ENCODE assay signal across 24 mouse cellular contexts in genomic region chr14:120758200-120758830, GRCm38 (mm10).
A peak's percentile ranks its signal among the peaks of the same experiment; 100 is the strongest.
DNase-seq lines count a peak whose midpoint lies in the region; ATAC-seq and TF ChIP-seq lines count a peak whose summit lies in the region.
"Had no signal": no experiment of that assay in that cellular context is flagged by ENCODE, and none has a peak within 500 bp of the region (broad histone marks: within the 10 kb centered on the region; RNA-seq: fewer than 3 reads in every experiment).

No protein-coding gene starts in this region.

- H3K27ac ChIP-seq in hindbrain, embryonic 12.5 days, result no peak overlapping the region
- H3K27ac ChIP-seq in hindbrain, postnatal 0 days, result no peak overlapping the region
- no peak overlapping the region for H3K27ac ChIP-seq in neural tube, embryonic 12.5 days
- H3K27ac ChIP-seq in neural tube, embryonic 15.5 days (replicated peaks), result no peak overlapping the region
- H3K27ac ChIP-seq in midbrain, embryonic 16.5 days (ENCODE audit: low read length), result no peak overlapping the region
- H3K27ac ChIP-seq: forebrain, embryonic 12.5 days; hindbrain, embryonic 13.5 days; left cerebral cortex, adult 2 months; limb, embryonic 13.5 days; lung, embryonic 15.5 days; stomach, embryonic 15.5 days had no signal

- no peak overlapping the region for H3K4me2 ChIP-seq in hindbrain, embryonic 12.5 days (replicated peaks)
- H3K4me2 ChIP-seq in hindbrain, postnatal 0 days (ENCODE audit: low read depth, low read length), result no peak overlapping the region
- H3K4me2 ChIP-seq in neural tube, embryonic 12.5 days (replicated peaks), result no peak overlapping the region
- H3K4me2 ChIP-seq in neural tube, embryonic 15.5 days, result no peak overlapping the region
- H3K4me2 ChIP-seq in midbrain, embryonic 16.5 days (ENCODE audit: low read length), result no peak overlapping the region
- H3K4me2 ChIP-seq: forebrain, embryonic 12.5 days; hindbrain, embryonic 13.5 days; limb, embryonic 13.5 days; liver, embryonic 11.5 days; lung, embryonic 15.5 days; stomach, embryonic 15.5 days had no signal

- no peak overlapping the region for H3K4me3 ChIP-seq in hindbrain, embryonic 12.5 days
- no peak overlapping the region for H3K4me3 ChIP-seq in hindbrain, postnatal 0 days (ENCODE audit: low read length)
- no peak overlapping the region for H3K4me3 ChIP-seq in neural tube, embryonic 12.5 days
- H3K4me3 ChIP-seq in neural tube, embryonic 15.5 days (replicated peaks), result no peak overlapping the region
- no peak overlapping the region for H3K4me3 ChIP-seq in midbrain, embryonic 16.5 days (ENCODE audit: low read depth, low read length)
- H3K4me3 ChIP-seq: forebrain, embryonic 12.5 days; hindbrain, embryonic 13.5 days; left cerebral cortex, adult 2 months; limb, embryonic 13.5 days; lung, embryonic 15.5 days; stomach, embryonic 15.5 days had no signal

- 0 out of 2 replicates have a peak, but pooled peaks cover 3% of the 10 kb centered on the region for H3K4me1 ChIP-seq in hindbrain, embryonic 12.5 days
- no peaks in the 10 kb centered on the region for H3K4me1 ChIP-seq in hindbrain, postnatal 0 days (ENCODE audit: insufficient read depth, low read length)
- no peaks in the 10 kb centered on the region; the same call in 1 of the 2 replicates for H3K4me1 ChIP-seq in neural tube, embryonic 12.5 days
- no peaks in the 10 kb centered on the region for H3K4me1 ChIP-seq in neural tube, embryonic 15.5 days
- no peaks in the 10 kb centered on the region for H3K4me1 ChIP-seq in midbrain, embryonic 16.5 days (ENCODE audit: control insufficient read depth, insufficient read depth, low read length)
- H3K4me1 ChIP-seq: forebrain, embryonic 12.5 days; hindbrain, embryonic 13.5 days; limb, embryonic 13.5 days; lung, embryonic 15.5 days had no signal

- H3K9me3 ChIP-seq in hindbrain, embryonic 12.5 days (replicated peaks), result no peaks in the 10 kb centered on the region
- no peaks in the 10 kb centered on the region for H3K9me3 ChIP-seq in hindbrain, postnatal 0 days (ENCODE audit: low read length)
- H3K9me3 ChIP-seq in neural tube, embryonic 12.5 days, result no peaks in the 10 kb centered on the region
- H3K9me3 ChIP-seq in neural tube, embryonic 15.5 days (replicated peaks), result no peaks in the 10 kb centered on the region
- no peaks in the 10 kb centered on the region for H3K9me3 ChIP-seq in midbrain, embryonic 16.5 days (replicated peaks; ENCODE audit: control insufficient read depth, low read length, poor library complexity, severe bottlenecking)
- H3K9me3 ChIP-seq: forebrain, embryonic 12.5 days; hindbrain, embryonic 13.5 days; limb, embryonic 13.5 days; lung, embryonic 15.5 days; stomach, embryonic 15.5 days had no signal

- 64% methylated on average over 14 of the region's 14 CpGs for WGBS in hindbrain, embryonic 12.5 days
- 63% methylated on average over 14 of the region's 14 CpGs for WGBS in hindbrain, postnatal 0 days
- 61% methylated on average over 14 of the region's 14 CpGs for WGBS in neural tube, embryonic 12.5 days
- WGBS in neural tube, embryonic 15.5 days, result 54% methylated on average over 14 of the region's 14 CpGs
- 68% methylated on average over 14 of the region's 14 CpGs for WGBS in midbrain, embryonic 16.5 days

- no peak for DNase-seq in hindbrain, postnatal 0 days (ENCODE audit: low spot score)
- no peak for DNase-seq in spleen, adult 12 weeks (ENCODE audit: low spot score)
- no peak for DNase-seq in right cerebral cortex, postnatal 25 days
- DNase-seq: adrenal gland, postnatal 25 days; cerebellum, adult 18-20 months; cerebellum, postnatal 14 days; forebrain, postnatal 0 days; heart, postnatal 14 days; kidney, adult 11 months; kidney, postnatal 14 days; thymus, postnatal 14 days had no signal

- ATAC-seq in hindbrain, embryonic 12.5 days (ENCODE audit: low FRiP score), result peak; percentile 38; the same call in 1 of the 2 replicates
- no peak for ATAC-seq in hindbrain, postnatal 0 days
- ATAC-seq in neural tube, embryonic 12.5 days (ENCODE audit: low FRiP score, low read depth), result 0 out of 2 replicates have a peak, but pooled peaks have one; percentile 31
- no peak for ATAC-seq in neural tube, embryonic 15.5 days (ENCODE audit: low FRiP score)
- ATAC-seq in midbrain, embryonic 16.5 days, result peak; percentile 73; the same call in 1 of the 2 replicates
- ATAC-seq: CD4-positive, CD25-positive, alpha-beta regulatory T cell, adult 4 months; forebrain, postnatal 0 days; inflammation-experienced regulatory T-cells, adult 6 months had no signal

- TF ChIP-seq CTCF in hindbrain, postnatal 0 days (IDR thresholded peaks at IDR 0.05; ENCODE audit: low read depth), result no peak

- no peaks in the 10 kb centered on the region for H3K27me3 ChIP-seq in hindbrain, embryonic 12.5 days
- no peaks in the 10 kb centered on the region for H3K27me3 ChIP-seq in hindbrain, postnatal 0 days (ENCODE audit: insufficient read depth, low read length)
- H3K27me3 ChIP-seq in neural tube, embryonic 12.5 days (replicated peaks), result no peaks in the 10 kb centered on the region
- no peaks in the 10 kb centered on the region for H3K27me3 ChIP-seq in neural tube, embryonic 15.5 days (replicated peaks)
- no peaks in the 10 kb centered on the region for H3K27me3 ChIP-seq in midbrain, embryonic 16.5 days (ENCODE audit: control insufficient read depth, insufficient read depth, low read depth, low read length)
- H3K27me3 ChIP-seq: forebrain, embryonic 12.5 days; hindbrain, embryonic 13.5 days; limb, embryonic 13.5 days; lung, embryonic 15.5 days; stomach, embryonic 15.5 days had no signal

- H3K36me3 ChIP-seq in hindbrain, embryonic 12.5 days, result no peaks in the 10 kb centered on the region
- no peaks in the 10 kb centered on the region for H3K36me3 ChIP-seq in hindbrain, postnatal 0 days (ENCODE audit: insufficient read depth, low read length)
- H3K36me3 ChIP-seq in neural tube, embryonic 12.5 days, result no peaks in the 10 kb centered on the region
- H3K36me3 ChIP-seq in neural tube, embryonic 15.5 days, result no peaks in the 10 kb centered on the region
- no peaks in the 10 kb centered on the region for H3K36me3 ChIP-seq in midbrain, embryonic 16.5 days (ENCODE audit: control insufficient read depth, insufficient read depth, low read length)
- H3K36me3 ChIP-seq: forebrain, embryonic 12.5 days; hindbrain, embryonic 13.5 days; limb, embryonic 13.5 days; lung, embryonic 15.5 days; stomach, embryonic 15.5 days had no signal

- no peak overlapping the region for H3K9ac ChIP-seq in hindbrain, embryonic 12.5 days
- H3K9ac ChIP-seq in hindbrain, postnatal 0 days (replicated peaks; ENCODE audit: low read length), result no peak overlapping the region
- H3K9ac ChIP-seq in neural tube, embryonic 12.5 days, result no peak overlapping the region
- H3K9ac ChIP-seq in neural tube, embryonic 15.5 days (replicated peaks), result no peak overlapping the region
- no peak overlapping the region for H3K9ac ChIP-seq in midbrain, embryonic 16.5 days (ENCODE audit: low read depth, low read length)
- H3K9ac ChIP-seq: forebrain, embryonic 12.5 days; forebrain, postnatal 0 days; hindbrain, embryonic 13.5 days; limb, embryonic 13.5 days; lung, embryonic 15.5 days; stomach, embryonic 15.5 days had no signal

Comparison
In these comparisons a context has a peak if more than half of its experiments do, and no peak if none do; other contexts are left out.
1. ATAC-seq: peak in hindbrain, embryonic 12.5 days (single experiment), neural tube, embryonic 12.5 days (single experiment) and midbrain, embryonic 16.5 days (single experiment); none in hindbrain, postnatal 0 days (single experiment) and neural tube, embryonic 15.5 days (single experiment).